Mouse (Mus musculus) embryonic fibroblast, embryonic 13.5 days (primary cell): ENCODE results near the gene Pdxp.

Source experiments
- CTCF ChIP-seq: IDR thresholded peaks from 2 replicates; pipeline ENCODE4 v1.5.1; 2011; ENCODE audit warnings: mild to moderate bottlenecking, control low read depth, low read length, moderate library complexity, borderline replicate concordance; ENCODE audit not compliant: insufficient read depth
- POLR2A ChIP-seq: IDR thresholded peaks from 2 replicates; pipeline ENCODE4 v1.6.1; 2011; ENCODE audit warnings: low read depth, mild to moderate bottlenecking, control low read depth, low read length, moderate library complexity

DNA sequence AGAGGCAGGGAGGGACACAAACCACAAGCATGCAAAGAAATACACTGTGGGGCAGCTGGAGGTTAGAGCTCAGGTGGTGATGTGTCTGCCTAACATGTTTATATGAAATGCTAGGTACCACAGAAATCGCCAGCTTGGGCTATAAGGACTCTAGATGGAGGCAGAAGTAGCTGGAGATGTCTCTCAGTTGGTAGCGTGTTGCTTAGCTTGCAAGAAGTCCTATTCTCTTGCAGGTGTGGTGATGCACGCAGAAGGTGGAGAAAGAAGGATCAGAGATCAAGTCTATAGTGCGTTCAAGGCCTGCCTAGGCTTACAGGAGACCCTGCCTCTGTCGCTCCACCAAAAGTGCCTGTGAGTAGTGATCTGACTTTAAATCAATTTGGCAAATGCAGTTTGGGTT lies 38.2 kb upstream of the Pdxp start:
- TF ChIP-seq CTCF, result no peak
- no peak for TF ChIP-seq POLR2A
